Mouse (Mus musculus) hindbrain, postnatal 0 days (tissue): ENCODE results near the gene Grk5. TPM values are rescaled to one million over a fixed set of nuclear protein-coding genes. Genes with fewer than 3 reads are reported as not detected.

Source experiments
- ATAC-seq: fragments of 200-750 bp; cut with Nextera tagmentation; 2 replicates; pipeline ENCODE4 v1.8.0; 2017; ENCODE audit warnings: mild to moderate bottlenecking, moderate TSS enrichment, moderate library complexity
- DNase-seq: peaks from one replicate; pipeline ENCODE4 v3.0.0-alpha.2; 2015; ENCODE audit warnings: low spot score
- H3K27ac ChIP-seq: fragments of 300-500 bp; sonication (generic); 2 replicates; pipeline ENCODE4 v1.5.1; 2014; ENCODE audit warnings: mild to moderate bottlenecking
- H3K27me3 ChIP-seq: fragments of 300-500 bp; sonication (generic); 2 replicates; pipeline ENCODE4 v1.6.1; 2014; ENCODE audit warnings: low read length, mixed read lengths; ENCODE audit not compliant: insufficient read depth
- H3K36me3 ChIP-seq: fragments of 300-500 bp; sonication (generic); 2 replicates; pipeline ENCODE4 v1.6.1; 2014; ENCODE audit warnings: low read length, mixed read lengths; ENCODE audit not compliant: insufficient read depth
- H3K4me1 ChIP-seq: fragments of 300-500 bp; sonication (generic); 2 replicates; pipeline ENCODE4 v1.6.1; 2014; ENCODE audit warnings: antibody characterized with exemption, low read length, mixed read lengths; ENCODE audit not compliant: insufficient read depth
- H3K4me2 ChIP-seq: fragments of 300-500 bp; sonication (generic); 2 replicates; pipeline ENCODE4 v1.6.1; 2014; ENCODE audit warnings: low read depth, mild to moderate bottlenecking, low read length, moderate library complexity, mixed read lengths
- H3K4me3 ChIP-seq: fragments of 300-500 bp; sonication (generic); 2 replicates; pipeline ENCODE4 v1.5.1; 2014; ENCODE audit warnings: low read length
- H3K9ac ChIP-seq: fragments of 300-500 bp; sonication (generic); replicated peaks from 2 replicates; pipeline ENCODE4 v1.6.1; 2014; ENCODE audit warnings: mild to moderate bottlenecking, low read length, moderate library complexity, mixed read lengths
- H3K9me3 ChIP-seq: fragments of 300-500 bp; sonication (generic); 2 replicates; pipeline ENCODE4 v1.6.1; 2016; ENCODE audit warnings: low read length, mixed read lengths
- CTCF ChIP-seq: IDR thresholded peaks from 2 replicates; pipeline ENCODE4 v1.5.1; 2016; ENCODE audit warnings: antibody characterized with exemption, control low read depth, low read depth
- WGBS: fragments of 180-500 bp; shearing (Covaris S2); extraction: QIAGEN DNeasy Blood & Tissue Kit; methylation state at CpG from one replicate; pipeline ENCODE4 v1.1.7; 2014; 5-methylcytosine and 5-hydroxymethylcytosine counted together
- polyA plus RNA-seq: library from polyadenylated mRNA; unstranded; fragments of >200 nt; fragmentation: Nextera tagmentation; extraction: Ambion mirVana; gene quantifications from 2 replicates; pipeline ENCODE4 v1.2.1, GENCODE M21; 2015
- total RNA-seq: library from RNA; depleted of rRNA; stranded (reverse); fragments of >200 nt; gene quantifications from 2 replicates; pipeline ENCODE4 v1.2.3, GENCODE M21; 2014

The Grk5 gene
- total and polyA plus RNA-seq, 2 experiments from 2014 or later = 1.3 to 7.8 TPM

- DNase-seq (no peak), ATAC-seq (no peak)
- no peak overlapping the region for H3K27ac ChIP-seq
- H3K9me3 ChIP-seq = no peaks in the 10 kb centered on the region
- H3K4me3 ChIP-seq = no peak overlapping the region
- 93% methylated on average over 5 of the region's 5 CpGs for WGBS
- no peaks in the 10 kb centered on the region; the same call in 1 of the 2 replicates for H3K36me3 ChIP-seq
- H3K27me3 ChIP-seq = no peaks in the 10 kb centered on the region
- no peaks in the 10 kb centered on the region for H3K4me1 ChIP-seq
- no peak overlapping the region for H3K4me2 ChIP-seq
- TF ChIP-seq CTCF = no peak
- H3K9ac ChIP-seq = no peak overlapping the region
Observed at GRCm38 (mm10) chr19:61080251-61080749, 190.8 kb downstream of the Grk5 start.

DNA sequence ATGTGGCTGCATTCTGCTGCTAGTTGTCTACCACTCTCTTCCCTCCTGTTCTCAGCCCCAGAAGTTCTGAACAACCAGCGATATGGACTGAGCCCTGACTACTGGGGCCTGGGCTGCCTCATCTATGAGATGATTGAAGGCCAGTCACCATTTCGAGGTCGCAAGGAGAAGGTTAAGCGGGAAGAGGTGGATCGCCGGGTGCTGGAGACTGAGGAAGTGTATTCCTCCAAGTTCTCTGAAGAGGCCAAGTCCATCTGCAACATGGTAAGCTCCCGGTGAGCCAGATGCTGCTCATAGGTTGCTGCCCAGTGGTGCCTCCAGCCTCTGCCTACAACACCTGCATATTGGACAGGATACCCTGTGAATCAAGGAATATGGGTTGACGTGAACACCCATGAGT, 193.5 kb downstream of the Grk5 start:
- H3K27ac ChIP-seq = no peak overlapping the region
- no peaks in the 10 kb centered on the region for H3K27me3 ChIP-seq
- H3K4me3 ChIP-seq = no peak overlapping the region
- no peak overlapping the region for H3K4me2 ChIP-seq
- ATAC-seq (no peak), DNase-seq (no peak)
- no peaks in the 10 kb centered on the region for H3K9me3 ChIP-seq
- H3K9ac ChIP-seq = no peak overlapping the region
- H3K36me3 ChIP-seq = no peaks in the 10 kb centered on the region; the same call in 1 of the 2 replicates
- WGBS = 95% methylated on average over 8 of the region's 8 CpGs
- TF ChIP-seq CTCF = no peak
- H3K4me1 ChIP-seq = no peaks in the 10 kb centered on the region

GRCm38 (mm10) chr19:61084149-61084940, 194.8 kb downstream of the Grk5 start:
- no peak overlapping the region for H3K4me2 ChIP-seq
- H3K9ac ChIP-seq = no peak overlapping the region
- peak; percentile 91 for DNase-seq
- 51% methylated on average over 4 of the region's 4 CpGs for WGBS
- no peaks in the 10 kb centered on the region; the same call in 1 of the 2 replicates for H3K36me3 ChIP-seq
- no peak overlapping the region for H3K4me3 ChIP-seq
- peak; percentile 98 for TF ChIP-seq CTCF
- no peak overlapping the region for H3K27ac ChIP-seq
- H3K27me3 ChIP-seq = no peaks in the 10 kb centered on the region
- peak; percentile 80 for ATAC-seq
- H3K4me1 ChIP-seq = no peaks in the 10 kb centered on the region
- no peaks in the 10 kb centered on the region for H3K9me3 ChIP-seq

DNA sequence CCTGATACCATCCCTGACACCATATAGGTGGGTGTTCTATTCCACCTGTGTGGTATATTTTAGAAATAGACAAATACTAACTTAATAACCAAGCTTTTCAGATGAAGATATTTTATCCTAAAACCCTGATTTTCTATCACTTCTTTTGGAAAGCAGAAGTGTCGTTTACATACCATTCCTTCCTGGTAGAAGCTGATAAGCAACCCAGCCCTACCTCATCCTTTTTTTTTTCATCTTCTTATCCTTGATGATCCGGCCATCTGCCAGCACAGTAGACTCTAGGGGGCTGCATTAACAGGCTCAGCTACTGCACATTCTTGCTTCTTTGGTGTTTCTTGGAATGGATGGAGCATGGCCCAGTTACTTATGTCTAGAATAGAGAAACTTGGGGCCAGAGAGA, 195.7 kb downstream of the Grk5 start:
- H3K36me3 ChIP-seq = no peaks in the 10 kb centered on the region; the same call in 1 of the 2 replicates
- no peak overlapping the region for H3K4me3 ChIP-seq
- no peaks in the 10 kb centered on the region for H3K4me1 ChIP-seq
- WGBS = 81% methylated on average over 2 of the region's 2 CpGs
- TF ChIP-seq CTCF = no peak
- no peaks in the 10 kb centered on the region for H3K27me3 ChIP-seq
- no peak overlapping the region for H3K9ac ChIP-seq
- H3K9me3 ChIP-seq = no peaks in the 10 kb centered on the region
- no peak overlapping the region for H3K4me2 ChIP-seq
- ATAC-seq = no peak
- H3K27ac ChIP-seq = no peak overlapping the region
- DNase-seq = no peak

DNA sequence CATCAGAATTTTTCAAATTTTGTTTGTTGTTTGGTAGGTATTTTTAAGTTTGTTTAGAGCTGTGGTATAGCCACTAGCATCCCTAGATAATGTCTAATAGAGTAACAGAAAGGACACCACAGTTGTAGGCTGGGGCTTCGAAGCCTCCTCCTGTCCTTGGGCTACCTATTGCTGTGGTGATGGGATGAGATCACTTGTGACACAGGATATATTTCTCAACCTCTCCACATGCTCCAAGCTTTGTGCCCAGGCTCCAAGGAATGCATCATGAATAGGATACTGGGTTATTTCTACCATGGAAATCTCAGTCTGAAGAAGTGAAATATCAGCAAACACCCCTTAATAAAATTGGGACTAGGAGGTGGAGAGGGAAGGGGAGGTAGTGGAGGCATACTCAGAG, 198.2 kb downstream of the Grk5 start:
- 100% methylated on average over 1 of the region's 1 CpGs for WGBS
- Histone ChIP-seq H3K9me3 (no peaks in the 10 kb centered on the region), H3K4me2 (no peak overlapping the region), H3K36me3 (peaks cover 4% of the 10 kb centered on the region; the same call in 1 of the 2 replicates), H3K27me3 (no peaks in the 10 kb centered on the region), H3K4me1 (no peaks in the 10 kb centered on the region), H3K27ac (no peak overlapping the region), H3K9ac (no peak overlapping the region), H3K4me3 (no peak overlapping the region)
- TF ChIP-seq CTCF = no peak
- ATAC-seq (no peak), DNase-seq (no peak)

- 94% methylated on average over 3 of the region's 3 CpGs for WGBS
- Histone ChIP-seq H3K4me3 (no peak overlapping the region), H3K36me3 (peaks cover 4% of the 10 kb centered on the region; the same call in 1 of the 2 replicates), H3K9ac (no peak overlapping the region), H3K4me2 (no peak overlapping the region), H3K9me3 (no peaks in the 10 kb centered on the region), H3K27me3 (no peaks in the 10 kb centered on the region), H3K4me1 (no peaks in the 10 kb centered on the region), H3K27ac (no peak overlapping the region)
- DNase-seq (no peak), ATAC-seq (no peak)
- no peak for TF ChIP-seq CTCF
Observed at GRCm38 (mm10) chr19:61089001-61089400, 199.5 kb downstream of the Grk5 start.

- no peak for TF ChIP-seq CTCF
- Histone ChIP-seq H3K9me3 (no peaks in the 10 kb centered on the region), H3K27me3 (no peaks in the 10 kb centered on the region), H3K4me2 (no peak overlapping the region), H3K27ac (no peak overlapping the region), H3K4me1 (no peaks in the 10 kb centered on the region), H3K36me3 (peaks cover 4% of the 10 kb centered on the region; the same call in 1 of the 2 replicates), H3K4me3 (no peak overlapping the region), H3K9ac (no peak overlapping the region)
- ATAC-seq (no peak), DNase-seq (no peak)
- 94% methylated on average over 4 of the region's 4 CpGs for WGBS
Observed at GRCm38 (mm10) chr19:61090541-61090940, 201.0 kb downstream of the Grk5 start.
